Mouse (Mus musculus): ENCODE results near the gene Cit. TPM values are rescaled to one million over a fixed set of nuclear protein-coding genes. Genes with fewer than 3 reads are reported as not detected.

Gene Cit
- polyA plus RNA-seq, 2 experiments = 11.7 to 19.0 TPM

DNA sequence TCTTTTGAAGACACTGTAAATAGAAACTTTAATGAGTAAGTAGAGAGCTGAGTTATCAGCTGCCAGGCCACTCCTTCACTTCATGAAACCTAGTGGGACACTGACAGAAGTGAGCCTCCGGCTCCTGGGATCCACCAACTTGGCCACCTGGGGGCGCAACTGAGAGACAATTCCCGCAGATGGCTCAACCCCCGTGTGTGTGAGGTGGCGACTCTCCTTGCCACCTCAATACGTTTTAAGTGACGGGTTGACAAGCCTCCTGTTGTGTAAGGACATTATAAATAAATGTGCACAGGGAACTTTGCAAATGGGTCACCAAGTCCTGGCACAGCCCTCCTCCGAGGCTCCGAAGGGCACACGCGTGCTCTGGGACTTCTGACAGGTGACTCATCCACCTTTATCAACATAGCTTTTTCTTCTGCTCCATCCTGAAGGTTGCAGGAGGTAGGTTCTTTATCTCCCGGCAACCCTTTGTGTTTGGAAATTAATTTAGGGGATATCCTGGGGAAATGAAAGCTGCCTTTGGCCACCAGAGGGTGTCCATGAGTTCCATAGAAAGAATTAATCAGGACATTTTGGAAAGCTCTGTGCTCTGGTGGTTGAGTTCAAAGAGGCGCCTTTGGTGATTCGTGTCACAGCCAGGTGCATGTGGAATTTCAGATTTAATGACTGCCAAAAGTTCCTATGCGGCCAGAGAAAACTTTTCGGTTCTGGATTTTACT lies 83.9 kb downstream of the Cit start:
- no peaks in the 10 kb centered on the region for H3K9me3 ChIP-seq (ENCODE audit: control insufficient read depth, low read length)
- H3K4me3 ChIP-seq (replicated peaks; ENCODE audit: low read length) = no peak overlapping the region
- H3K9ac ChIP-seq (ENCODE audit: low read depth, low read length, severe bottlenecking) = no peak overlapping the region
- peaks cover 30% of the 10 kb centered on the region for H3K36me3 ChIP-seq (ENCODE audit: control insufficient read depth, insufficient read depth, low read length)
- DNase-seq (ENCODE audit: low spot score) = no peak
- no peak for TF ChIP-seq POLR2A (IDR thresholded peaks at IDR 0.05; ENCODE audit: borderline replicate concordance, extremely low read depth, insufficient read depth, insufficient read length)
- no peak for ATAC-seq (ENCODE audit: low FRiP score, low read depth)
- H3K4me1 ChIP-seq (ENCODE audit: control insufficient read depth, insufficient read depth, low read length) = no peaks in the 10 kb centered on the region
- H3K4me2 ChIP-seq (replicated peaks; ENCODE audit: low read depth, low read length, severe bottlenecking) = no peak overlapping the region
- WGBS = 82% methylated on average over 16 of the region's 16 CpGs
- H3K27ac ChIP-seq (replicated peaks; ENCODE audit: low read depth, low read length) = no peak overlapping the region
- H3K27me3 ChIP-seq (ENCODE audit: control insufficient read depth, insufficient read depth, low read length) = no peaks in the 10 kb centered on the region

DNA sequence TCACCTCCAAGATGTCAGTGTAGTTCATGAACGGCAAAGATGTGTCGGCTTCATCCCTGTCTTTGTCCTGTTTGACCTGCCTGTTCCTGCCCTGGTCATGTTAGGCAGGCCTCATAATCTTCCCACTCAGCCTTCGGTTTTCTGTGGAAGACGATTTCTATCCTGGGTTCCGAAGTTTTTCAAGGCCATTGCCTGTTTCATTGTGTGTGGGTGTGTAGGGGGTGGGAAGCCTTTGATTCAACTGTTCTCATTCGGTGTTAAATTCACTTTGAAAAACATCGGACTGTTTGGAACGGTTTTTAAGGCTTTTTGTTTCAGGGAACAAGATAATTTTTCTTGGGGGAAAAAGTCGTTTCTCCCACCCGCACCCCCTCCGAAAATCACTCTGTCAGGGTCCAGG lies 87.2 kb downstream of the Cit start:
- TF ChIP-seq POLR2A (IDR thresholded peaks at IDR 0.05; ENCODE audit: borderline replicate concordance, extremely low read depth, insufficient read depth, insufficient read length) = no peak
- no peak overlapping the region for H3K9ac ChIP-seq (ENCODE audit: low read depth, low read length, severe bottlenecking)
- no peak for DNase-seq (ENCODE audit: low spot score)
- H3K27me3 ChIP-seq (ENCODE audit: control insufficient read depth, insufficient read depth, low read length) = no peaks in the 10 kb centered on the region
- no peaks in the 10 kb centered on the region for H3K9me3 ChIP-seq (ENCODE audit: control insufficient read depth, low read length)
- no peak for ATAC-seq (ENCODE audit: low FRiP score, low read depth)
- H3K4me3 ChIP-seq (replicated peaks; ENCODE audit: low read length) = no peak overlapping the region
- no peak overlapping the region for H3K27ac ChIP-seq (replicated peaks; ENCODE audit: low read depth, low read length)
- no peaks in the 10 kb centered on the region for H3K4me1 ChIP-seq (ENCODE audit: control insufficient read depth, insufficient read depth, low read length)
- 95% methylated on average over 11 of the region's 11 CpGs for WGBS
- no peak overlapping the region for H3K4me2 ChIP-seq (replicated peaks; ENCODE audit: low read depth, low read length, severe bottlenecking)
- peaks cover 32% of the 10 kb centered on the region for H3K36me3 ChIP-seq (ENCODE audit: control insufficient read depth, insufficient read depth, low read length)

DNA sequence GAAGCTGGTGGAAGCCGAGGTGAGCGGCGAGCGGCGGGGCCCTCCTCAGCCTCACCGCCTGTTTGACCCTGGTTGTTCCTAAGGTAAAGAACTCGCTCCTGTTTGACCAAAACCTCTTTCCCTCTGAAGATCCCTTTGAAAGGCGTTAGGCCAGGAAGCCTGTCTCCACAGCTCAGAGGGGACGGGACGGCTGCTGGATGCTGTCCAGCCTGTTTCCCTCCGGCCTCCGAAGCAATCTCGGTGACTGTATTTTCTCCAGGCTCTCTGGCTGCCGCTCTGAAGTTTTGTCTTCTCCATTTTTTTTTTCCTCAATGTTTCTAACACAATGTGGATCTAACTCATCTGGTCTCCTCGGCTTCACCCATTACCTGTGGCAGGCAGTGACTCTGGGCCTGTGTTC lies 91.8 kb downstream of the Cit start:
- Histone ChIP-seq H3K9ac (ENCODE audit: low read depth, low read length, severe bottlenecking) (no peak overlapping the region), H3K27me3 (ENCODE audit: control insufficient read depth, insufficient read depth, low read length) (no peaks in the 10 kb centered on the region), H3K4me1 (ENCODE audit: control insufficient read depth, insufficient read depth, low read length) (no peaks in the 10 kb centered on the region), H3K27ac (replicated peaks; ENCODE audit: low read depth, low read length) (no peak overlapping the region), H3K4me3 (replicated peaks; ENCODE audit: low read length) (no peak overlapping the region), H3K36me3 (ENCODE audit: control insufficient read depth, insufficient read depth, low read length) (peaks cover 42% of the 10 kb centered on the region), H3K4me2 (replicated peaks; ENCODE audit: low read depth, low read length, severe bottlenecking) (no peak overlapping the region), H3K9me3 (ENCODE audit: control insufficient read depth, low read length) (no peaks in the 10 kb centered on the region)
- WGBS = 83% methylated on average over 15 of the region's 15 CpGs
- no peak for DNase-seq (ENCODE audit: low spot score)
- TF ChIP-seq POLR2A (IDR thresholded peaks at IDR 0.05; ENCODE audit: borderline replicate concordance, extremely low read depth, insufficient read depth, insufficient read length) = no peak
- ATAC-seq (ENCODE audit: low FRiP score, low read depth) = no peak

DNA sequence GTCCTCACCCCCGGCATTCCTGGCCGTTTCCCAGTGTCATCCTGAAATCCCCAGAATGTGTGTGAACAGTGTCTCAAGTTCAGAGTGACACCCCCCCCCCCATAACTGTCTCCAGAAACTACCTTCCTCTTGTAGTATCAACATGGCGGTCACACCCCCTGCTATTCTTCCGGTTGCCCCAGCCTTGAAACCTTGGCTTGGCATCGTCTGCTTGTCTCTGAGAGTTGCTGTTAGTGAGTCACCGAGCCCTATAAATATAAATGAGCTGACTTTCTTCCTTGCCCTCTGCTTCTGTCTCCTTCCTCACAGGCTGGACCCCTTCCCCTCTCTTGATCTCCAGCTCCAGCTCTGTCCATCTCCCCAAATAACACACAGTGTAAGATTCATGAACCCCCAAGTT lies 92.5 kb downstream of the Cit start:
- WGBS = 86% methylated on average over 6 of the region's 6 CpGs
- no peaks in the 10 kb centered on the region for H3K4me1 ChIP-seq (ENCODE audit: control insufficient read depth, insufficient read depth, low read length)
- peaks cover 43% of the 10 kb centered on the region for H3K36me3 ChIP-seq (ENCODE audit: control insufficient read depth, insufficient read depth, low read length)
- no peak overlapping the region for H3K27ac ChIP-seq (replicated peaks; ENCODE audit: low read depth, low read length)
- H3K9ac ChIP-seq (ENCODE audit: low read depth, low read length, severe bottlenecking) = no peak overlapping the region
- TF ChIP-seq POLR2A (IDR thresholded peaks at IDR 0.05; ENCODE audit: borderline replicate concordance, extremely low read depth, insufficient read depth, insufficient read length) = no peak
- no peak overlapping the region for H3K4me2 ChIP-seq (replicated peaks; ENCODE audit: low read depth, low read length, severe bottlenecking)
- H3K27me3 ChIP-seq (ENCODE audit: control insufficient read depth, insufficient read depth, low read length) = no peaks in the 10 kb centered on the region
- DNase-seq (ENCODE audit: low spot score) (no peak), ATAC-seq (ENCODE audit: low FRiP score, low read depth) (no peak)
- no peaks in the 10 kb centered on the region for H3K9me3 ChIP-seq (ENCODE audit: control insufficient read depth, low read length)
- no peak overlapping the region for H3K4me3 ChIP-seq (replicated peaks; ENCODE audit: low read length)

DNA sequence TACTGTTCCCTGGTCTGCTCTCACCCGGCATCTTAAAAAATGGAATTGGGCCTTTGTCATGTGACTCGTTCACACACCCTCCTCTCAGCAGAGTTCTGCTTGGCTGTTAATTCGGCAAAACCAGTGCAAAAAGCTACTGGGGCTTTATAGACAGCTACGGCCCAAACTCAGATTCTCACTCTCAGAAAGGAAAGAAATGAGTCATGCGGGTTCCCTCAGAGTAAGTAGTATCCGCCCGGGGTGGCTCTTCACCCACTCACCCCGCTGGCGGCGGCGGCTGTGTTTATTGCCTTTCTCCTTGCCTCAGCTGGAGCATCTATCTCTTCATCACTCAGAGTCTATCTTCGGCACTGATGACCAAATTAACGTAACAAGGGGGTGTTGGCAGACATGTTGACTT lies 93.9 kb downstream of the Cit start:
- WGBS = 93% methylated on average over 13 of the region's 13 CpGs
- H3K36me3 ChIP-seq (ENCODE audit: control insufficient read depth, insufficient read depth, low read length) = peaks cover 40% of the 10 kb centered on the region

More for the DNA sequence above, 93.9 kb downstream of the Cit start:
- Histone ChIP-seq H3K4me3 (replicated peaks; ENCODE audit: low read length) (no peak overlapping the region), H3K9me3 (ENCODE audit: control insufficient read depth, low read length) (no peaks in the 10 kb centered on the region), H3K4me1 (ENCODE audit: control insufficient read depth, insufficient read depth, low read length) (no peaks in the 10 kb centered on the region), H3K9ac (ENCODE audit: low read depth, low read length, severe bottlenecking) (no peak overlapping the region), H3K27me3 (ENCODE audit: control insufficient read depth, insufficient read depth, low read length) (no peaks in the 10 kb centered on the region), H3K27ac (replicated peaks; ENCODE audit: low read depth, low read length) (no peak overlapping the region), H3K4me2 (replicated peaks; ENCODE audit: low read depth, low read length, severe bottlenecking) (no peak overlapping the region)
- DNase-seq (ENCODE audit: low spot score) (no peak), ATAC-seq (ENCODE audit: low FRiP score, low read depth) (no peak)
- no peak for TF ChIP-seq POLR2A (IDR thresholded peaks at IDR 0.05; ENCODE audit: borderline replicate concordance, extremely low read depth, insufficient read depth, insufficient read length)
